Mouse (Mus musculus): ENCODE measurements around the gene Nadk. TPM values are rescaled to one million over a fixed set of nuclear protein-coding genes. Genes with fewer than 3 reads are reported as not detected.

Nadk gene
- polyA plus RNA-seq, 1 experiment = 86.2 TPM

DNA sequence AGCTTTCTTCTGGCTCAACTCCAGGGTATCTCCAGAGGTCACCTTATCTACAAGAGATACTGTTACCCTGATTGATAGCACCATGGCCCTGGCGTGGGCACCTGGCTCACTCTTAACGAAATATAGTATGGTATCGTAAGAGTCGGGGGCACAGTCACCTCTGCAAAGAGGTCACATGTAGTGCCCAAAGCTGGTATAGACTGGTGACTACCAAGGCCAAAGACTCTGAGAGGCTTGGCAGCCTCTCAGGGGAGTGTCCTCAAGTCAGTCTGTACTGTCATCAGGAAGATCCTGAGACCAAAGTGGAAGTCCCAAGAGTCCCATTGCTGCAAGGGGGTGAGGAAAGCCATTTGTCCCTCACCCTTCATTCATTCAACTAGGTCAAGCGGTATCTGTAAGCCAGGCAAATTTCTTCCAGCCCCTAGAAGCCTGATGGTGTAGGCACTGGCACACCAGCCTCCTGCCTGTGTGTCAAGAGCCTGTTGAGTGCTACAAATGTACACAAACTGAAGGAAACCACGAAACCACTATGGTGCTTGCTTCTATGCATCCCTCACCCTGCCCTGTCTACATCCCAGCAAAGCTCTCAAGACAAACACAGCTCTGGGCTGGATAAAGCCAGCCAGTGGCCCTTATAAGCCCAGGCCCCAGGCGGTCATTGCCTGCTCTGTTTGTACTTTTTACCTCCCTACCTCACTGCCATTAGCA is 29.0 kb downstream of the Nadk start:
- no peak for DNase-seq (ENCODE audit: low read depth)
- TF ChIP-seq CTCF (IDR thresholded peaks at IDR 0.05; ENCODE audit: borderline replicate concordance, extremely low read depth, insufficient read depth, insufficient read length) (no peak), POLR2A (IDR thresholded peaks at IDR 0.05; ENCODE audit: borderline replicate concordance, extremely low read depth, insufficient read depth, insufficient read length, poor library complexity, severe bottlenecking) (no peak)

- DNase-seq (ENCODE audit: low read depth) = no peak
Measured at GRCm38 (mm10) chr4:155593780-155594179, 31.6 kb downstream of the Nadk start.

DNA sequence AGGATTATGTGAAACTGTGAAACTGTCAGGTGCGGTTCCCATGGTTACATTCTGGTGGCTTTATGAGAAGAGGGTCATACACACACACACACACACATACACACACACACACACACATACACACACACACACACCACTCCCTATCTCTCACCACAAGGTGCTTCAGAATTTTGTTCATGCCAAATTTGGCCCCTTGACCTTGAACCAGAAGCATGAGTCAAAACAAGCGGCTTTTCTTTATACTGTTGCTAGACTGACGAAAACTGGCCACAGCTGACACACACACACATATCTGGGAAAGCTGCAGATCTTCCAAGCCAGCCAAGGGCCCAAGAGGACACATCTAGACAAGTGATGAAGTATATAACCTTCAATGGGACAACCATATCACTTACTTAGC is 33.6 kb downstream of the Nadk start:
- no peak for DNase-seq (ENCODE audit: low read depth)
- no peak for TF ChIP-seq POLR2A (IDR thresholded peaks at IDR 0.05; ENCODE audit: borderline replicate concordance, extremely low read depth, insufficient read depth, insufficient read length, poor library complexity, severe bottlenecking)
- TF ChIP-seq CTCF (IDR thresholded peaks at IDR 0.05; ENCODE audit: borderline replicate concordance, extremely low read depth, insufficient read depth, insufficient read length) = no peak

More at GRCm38 (mm10) chr4:155593780-155594179, 31.6 kb downstream of the Nadk start:
- TF ChIP-seq POLR2A (IDR thresholded peaks at IDR 0.05; ENCODE audit: borderline replicate concordance, extremely low read depth, insufficient read depth, insufficient read length, poor library complexity, severe bottlenecking) (no peak), CTCF (IDR thresholded peaks at IDR 0.05; ENCODE audit: borderline replicate concordance, extremely low read depth, insufficient read depth, insufficient read length) (no peak)

DNA sequence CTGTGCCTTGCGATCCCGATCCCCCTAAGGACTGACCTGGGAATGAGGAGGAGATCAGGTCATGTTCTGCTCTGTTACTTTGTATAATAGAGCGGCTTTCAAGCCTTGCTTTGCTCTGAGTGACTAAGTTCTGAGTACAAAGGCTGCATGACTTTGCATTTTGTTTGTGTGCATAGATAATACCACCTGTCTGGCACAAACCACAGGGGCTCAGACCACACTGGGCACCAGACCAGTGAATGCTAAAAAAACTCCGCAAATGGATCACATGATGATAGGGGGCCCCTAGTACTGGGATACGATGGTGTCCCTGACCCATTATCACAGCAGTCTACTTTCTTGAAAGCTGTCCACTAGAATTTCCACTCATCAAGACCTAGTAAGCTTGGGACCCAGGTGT is 34.4 kb downstream of the Nadk start:
- TF ChIP-seq CTCF (IDR thresholded peaks at IDR 0.05; ENCODE audit: borderline replicate concordance, extremely low read depth, insufficient read depth, insufficient read length) (no peak), POLR2A (IDR thresholded peaks at IDR 0.05; ENCODE audit: borderline replicate concordance, extremely low read depth, insufficient read depth, insufficient read length, poor library complexity, severe bottlenecking) (no peak)
- no peak for DNase-seq (ENCODE audit: low read depth)

- TF ChIP-seq POLR2A (IDR thresholded peaks at IDR 0.05; ENCODE audit: borderline replicate concordance, extremely low read depth, insufficient read depth, insufficient read length, poor library complexity, severe bottlenecking) = no peak
- no peak for TF ChIP-seq CTCF (IDR thresholded peaks at IDR 0.05; ENCODE audit: borderline replicate concordance, extremely low read depth, insufficient read depth, insufficient read length)
- no peak for DNase-seq (ENCODE audit: low read depth)
Measured at GRCm38 (mm10) chr4:155598536-155598935, 36.4 kb downstream of the Nadk start.

- TF ChIP-seq CTCF (IDR thresholded peaks at IDR 0.05; ENCODE audit: borderline replicate concordance, extremely low read depth, insufficient read depth, insufficient read length) (no peak), POLR2A (IDR thresholded peaks at IDR 0.05; ENCODE audit: borderline replicate concordance, extremely low read depth, insufficient read depth, insufficient read length, poor library complexity, severe bottlenecking) (no peak)
- DNase-seq (ENCODE audit: low read depth) = no peak
Measured at GRCm38 (mm10) chr4:155599901-155600825, 38.0 kb downstream of the Nadk start.

DNA sequence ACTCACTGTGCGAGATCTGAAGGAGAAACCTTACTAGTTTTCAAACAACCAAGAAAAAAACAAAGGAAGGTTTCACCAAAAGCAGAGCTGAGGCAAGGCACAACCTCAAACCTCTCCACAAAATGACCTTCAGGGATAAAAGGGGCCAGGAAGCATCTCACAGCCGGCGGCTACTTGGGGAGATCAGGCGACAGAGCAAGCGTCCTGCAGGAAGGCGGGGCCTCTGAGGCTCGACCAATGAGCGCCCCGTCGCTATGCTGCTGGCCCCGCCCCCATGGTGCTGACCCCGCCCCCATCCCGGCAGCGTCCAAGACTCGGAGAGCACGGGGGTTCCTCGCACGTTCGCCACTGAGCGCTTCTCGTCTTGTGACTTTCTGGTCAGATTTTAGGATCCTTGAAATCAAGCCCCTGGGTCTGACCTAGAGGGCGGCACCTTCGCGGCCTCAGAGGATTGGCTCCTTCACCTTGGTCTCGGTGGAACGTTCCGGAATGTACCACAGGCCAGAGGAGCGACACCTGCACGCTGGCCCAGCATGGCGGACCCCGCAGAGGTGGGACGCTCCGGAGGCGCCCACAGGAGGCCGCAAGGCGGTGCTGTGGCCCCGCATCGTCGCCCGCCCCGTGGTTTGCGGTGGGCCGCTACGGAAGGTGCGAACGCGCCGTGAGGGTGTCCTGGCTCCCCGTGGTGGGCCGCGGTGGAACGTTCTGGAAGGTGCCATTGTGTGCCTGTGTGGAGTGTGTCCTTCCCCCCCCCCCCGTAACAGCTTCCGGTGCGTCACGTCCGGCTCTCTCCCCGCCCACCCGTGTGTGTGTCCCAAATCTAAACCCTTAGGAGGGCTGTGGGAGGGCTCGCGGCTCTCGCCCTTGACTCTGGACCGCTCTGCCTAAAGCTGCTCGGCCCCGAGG is 39.2 kb downstream of the Nadk start, which contains the start of gene Slc35e2:
Gene Slc35e2, plus strand, starts transcription at position 326 of the 906 bp plus-strand sequence.
- peak; percentile 76 for TF ChIP-seq POLR2A (IDR thresholded peaks at IDR 0.05; ENCODE audit: borderline replicate concordance, extremely low read depth, insufficient read depth, insufficient read length, poor library complexity, severe bottlenecking)
- no peak for TF ChIP-seq CTCF (IDR thresholded peaks at IDR 0.05; ENCODE audit: borderline replicate concordance, extremely low read depth, insufficient read depth, insufficient read length)
- peak; percentile 98 for DNase-seq (ENCODE audit: low read depth)

DNA sequence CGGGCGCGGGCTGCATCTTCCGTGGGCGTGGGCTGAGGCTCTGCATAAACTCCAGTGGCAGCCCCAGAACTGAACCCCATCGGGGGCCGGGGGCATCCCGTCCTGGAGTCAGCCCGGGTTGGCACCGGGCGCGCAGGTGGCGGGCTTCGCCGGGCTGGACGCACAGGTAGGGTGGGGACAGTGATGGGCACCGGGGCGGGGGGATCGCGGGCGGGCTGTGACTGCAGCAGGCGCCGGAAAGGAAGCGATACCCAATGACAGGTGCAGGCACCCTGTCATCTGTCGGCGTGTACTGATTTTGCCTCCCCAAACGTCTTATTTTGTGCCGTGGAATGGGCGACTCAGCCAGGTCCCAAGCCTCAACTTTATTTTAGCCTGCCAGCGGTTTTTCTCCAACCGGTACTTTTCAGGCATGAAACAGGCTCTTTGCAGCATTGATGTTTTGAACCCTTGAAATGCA is 39.8 kb downstream of the Nadk start:
- TF ChIP-seq POLR2A (IDR thresholded peaks at IDR 0.05; ENCODE audit: borderline replicate concordance, extremely low read depth, insufficient read depth, insufficient read length, poor library complexity, severe bottlenecking) (no peak), CTCF (IDR thresholded peaks at IDR 0.05; ENCODE audit: borderline replicate concordance, extremely low read depth, insufficient read depth, insufficient read length) (no peak)
- no peak for DNase-seq (ENCODE audit: low read depth)

- TF ChIP-seq CTCF (IDR thresholded peaks at IDR 0.05; ENCODE audit: borderline replicate concordance, extremely low read depth, insufficient read depth, insufficient read length) (no peak), POLR2A (IDR thresholded peaks at IDR 0.05; ENCODE audit: borderline replicate concordance, extremely low read depth, insufficient read depth, insufficient read length, poor library complexity, severe bottlenecking) (no peak)
- no peak for DNase-seq (ENCODE audit: low read depth)
Measured at GRCm38 (mm10) chr4:155602753-155603152, 40.6 kb downstream of the Nadk start.

- TF ChIP-seq CTCF (IDR thresholded peaks at IDR 0.05; ENCODE audit: borderline replicate concordance, extremely low read depth, insufficient read depth, insufficient read length) = no peak
- no peak for TF ChIP-seq POLR2A (IDR thresholded peaks at IDR 0.05; ENCODE audit: borderline replicate concordance, extremely low read depth, insufficient read depth, insufficient read length, poor library complexity, severe bottlenecking)
- DNase-seq (ENCODE audit: low read depth) = no peak
Measured at GRCm38 (mm10) chr4:155603801-155604200, 41.6 kb downstream of the Nadk start.
